Mouse (Mus musculus): ENCODE measurements around the gene Asb5.

GRCm38 (mm10) chr8:54582886-54583285 lies 53.5 kb downstream of the Asb5 start:
- TF ChIP-seq CTCF (IDR thresholded peaks at IDR 0.05; ENCODE audit: control insufficient read depth, insufficient read depth, low read length), result no peak
- TF ChIP-seq POLR2A (IDR thresholded peaks at IDR 0.05; ENCODE audit: borderline replicate concordance, control insufficient read depth, low read depth, low read length), result no peak

All from bone marrow, adult 2 months (tissue).